In genomic region chr4:45513340-45513739, GRCm38 (mm10) we compare ENCODE assay signal across 8 mouse cellular contexts. TPM values are rescaled to one million over a fixed set of nuclear protein-coding genes. Genes with fewer than 3 reads are reported as not detected.
DNase-seq lines count a peak whose midpoint lies in the region; ATAC-seq and TF ChIP-seq lines count a peak whose summit lies in the region.

No protein-coding gene starts in this region.

- no peaks in the 10 kb centered on the region; the same call in none of the 2 replicates for H3K36me3 ChIP-seq in heart, adult 2 months (ENCODE audit: control insufficient read depth, insufficient read depth, low read length)
- no peaks in the 10 kb centered on the region for H3K36me3 ChIP-seq in midbrain, embryonic 10.5 days
- no peaks in the 10 kb centered on the region for H3K36me3 ChIP-seq in midbrain, embryonic 11.5 days (ENCODE audit: control insufficient read depth, insufficient read depth, low read length)
- no peaks in the 10 kb centered on the region for H3K36me3 ChIP-seq in limb, embryonic 15.5 days
- no peaks in the 10 kb centered on the region; the same call in 1 of the 2 replicates for H3K36me3 ChIP-seq in stomach, postnatal 0 days (ENCODE audit: control insufficient read depth, insufficient read depth, low read length)

- H3K27me3 ChIP-seq in heart, adult 2 months (ENCODE audit: control insufficient read depth, insufficient read depth, low read length) = no peaks in the 10 kb centered on the region
- H3K27me3 ChIP-seq in midbrain, embryonic 10.5 days (ENCODE audit: low read depth, poor library complexity, severe bottlenecking) = peaks cover 55% of the 10 kb centered on the region
- H3K27me3 ChIP-seq in midbrain, embryonic 11.5 days (ENCODE audit: control insufficient read depth, insufficient read depth, low read length) = 0 out of 2 replicates have a peak, but pooled peaks cover 3% of the 10 kb centered on the region
- H3K27me3 ChIP-seq in limb, embryonic 15.5 days = no peaks in the 10 kb centered on the region
- H3K27me3 ChIP-seq in stomach, postnatal 0 days (ENCODE audit: control insufficient read depth, insufficient read depth, low read length) = no peaks in the 10 kb centered on the region

- TF ChIP-seq CTCF in heart, adult 2 months (IDR thresholded peaks at IDR 0.05) = no peak
- TF ChIP-seq CTCF in stomach, postnatal 0 days (IDR thresholded peaks at IDR 0.05; ENCODE audit: low read depth) = no peak

- ATAC-seq in midbrain, embryonic 11.5 days (ENCODE audit: low FRiP score) = no peak; the same call in 1 of the 2 replicates
- no peak for ATAC-seq in limb, embryonic 15.5 days (ENCODE audit: insufficient number of reproducible peaks, low FRiP score, low TSS enrichment, low read depth)
- ATAC-seq in stomach, postnatal 0 days (ENCODE audit: low FRiP score, low TSS enrichment) = no peak

- intact Hi-C loops in heart, adult 2 months (cut with DNase I) = no loop called here

- no peak overlapping the region for H3K9ac ChIP-seq in heart, adult 2 months (ENCODE audit: low read depth, low read length)
- H3K9ac ChIP-seq in midbrain, embryonic 11.5 days (ENCODE audit: low read length) = no peak overlapping the region
- H3K9ac ChIP-seq in limb, embryonic 15.5 days = no peak overlapping the region
- H3K9ac ChIP-seq in stomach, postnatal 0 days (ENCODE audit: low read length) = no peak overlapping the region

- peaks cover 32% of the 10 kb centered on the region for H3K4me1 ChIP-seq in heart, adult 2 months (ENCODE audit: control insufficient read depth, insufficient read depth, low read length)
- H3K4me1 ChIP-seq in midbrain, embryonic 10.5 days = peaks cover 76% of the 10 kb centered on the region
- H3K4me1 ChIP-seq in midbrain, embryonic 11.5 days (ENCODE audit: control insufficient read depth, insufficient read depth, low read length) = peaks cover 20% of the 10 kb centered on the region
- peaks cover 74% of the 10 kb centered on the region for H3K4me1 ChIP-seq in limb, embryonic 15.5 days
- peaks cover 18% of the 10 kb centered on the region; the same call in 1 of the 2 replicates for H3K4me1 ChIP-seq in stomach, postnatal 0 days (replicated peaks; ENCODE audit: control insufficient read depth, insufficient read depth)

- H3K9me3 ChIP-seq in midbrain, embryonic 10.5 days (replicated peaks) = no peaks in the 10 kb centered on the region
- H3K9me3 ChIP-seq in midbrain, embryonic 11.5 days (ENCODE audit: control insufficient read depth, low read length) = no peaks in the 10 kb centered on the region
- no peaks in the 10 kb centered on the region for H3K9me3 ChIP-seq in limb, embryonic 15.5 days
- no peaks in the 10 kb centered on the region for H3K9me3 ChIP-seq in stomach, postnatal 0 days (ENCODE audit: control insufficient read depth, low read length)

- no peak for TF ChIP-seq POLR2A in heart, adult 2 months (IDR thresholded peaks at IDR 0.05; ENCODE audit: insufficient read depth, low read depth, low read length)

- H3K4me3 ChIP-seq in heart, adult 2 months = no peak overlapping the region; the same call in 1 of the 2 replicates
- peak overlapping the region; percentile 31; the same call in 1 of the 2 replicates for H3K4me3 ChIP-seq in midbrain, embryonic 10.5 days
- no peak overlapping the region for H3K4me3 ChIP-seq in midbrain, embryonic 11.5 days (ENCODE audit: low read depth, low read length)
- H3K4me3 ChIP-seq in limb, embryonic 15.5 days = no peak overlapping the region
- H3K4me3 ChIP-seq in stomach, postnatal 0 days (ENCODE audit: low read depth, low read length) = no peak overlapping the region

- peak overlapping the region; percentile 65; the same call in 1 of the 2 replicates for H3K27ac ChIP-seq in heart, adult 2 months
- peak overlapping the region; percentile 46; the same call in 1 of the 2 replicates for H3K27ac ChIP-seq in midbrain, embryonic 10.5 days (replicated peaks)
- H3K27ac ChIP-seq in midbrain, embryonic 11.5 days (ENCODE audit: low read depth, low read length) = no peak overlapping the region
- H3K27ac ChIP-seq in limb, embryonic 15.5 days = peak overlapping the region; percentile 60; the same call in 1 of the 2 replicates
- peak overlapping the region; percentile 73 for H3K27ac ChIP-seq in stomach, postnatal 0 days (replicated peaks)

- TF ChIP-seq EP300 in heart, adult 2 months (IDR thresholded peaks at IDR 0.05; ENCODE audit: insufficient read depth, low read depth, low read length) = no peak
- no peak for TF ChIP-seq EP300 in stomach, postnatal 0 days (optimal IDR thresholded peaks at IDR 0.05)

- DNase-seq in heart, adult 2 months = no peak
- no peak for DNase-seq in heart, postnatal 4 days
- DNase-seq in midbrain, embryonic 10.5 days (ENCODE audit: low spot score) = no peak
- DNase-seq in midbrain, embryonic 11.5 days (ENCODE audit: low spot score, missing footprints) = no peak
- DNase-seq in stomach, postnatal 0 days (ENCODE audit: low spot score) = no peak
- DNase-seq in yolk sac, embryonic 10.5 days (ENCODE audit: low spot score) = no peak
- DNase-seq in urinary bladder, adult 2 months (ENCODE audit: low spot score) = no peak

- 49% methylated on average over 2 of the region's 2 CpGs for WGBS in heart, adult 2 months
- 72% methylated on average over 2 of the region's 2 CpGs for WGBS in midbrain, embryonic 10.5 days
- WGBS in midbrain, embryonic 11.5 days = 62% methylated on average over 2 of the region's 2 CpGs
- WGBS in limb, embryonic 15.5 days = 63% methylated on average over 2 of the region's 2 CpGs
- 63% methylated on average over 2 of the region's 2 CpGs for WGBS in stomach, postnatal 0 days

- H3K79me2 ChIP-seq in heart, adult 2 months (replicated peaks; ENCODE audit: control insufficient read depth, insufficient read depth, low read length) = peaks cover 2% of the 10 kb centered on the region; the same call in 1 of the 2 replicates

- no peak overlapping the region; the same call in 1 of the 2 replicates for H3K4me2 ChIP-seq in midbrain, embryonic 11.5 days
- no peak overlapping the region for H3K4me2 ChIP-seq in limb, embryonic 15.5 days
- H3K4me2 ChIP-seq in stomach, postnatal 0 days (replicated peaks; ENCODE audit: low read depth) = peak overlapping the region; percentile 35

RNA-seq across cellular contexts. Expression of gene Shb, which starts 18.9 kb away (rescaled TPM):
- 10 to 100 TPM; 27.2 to 43.0 TPM for total RNA-seq in heart, adult 2 months (2021)
- 19.2 and 19.4 TPM in 2 replicates for polyA plus RNA-seq in heart, adult 2 months (2012; rRNA removed)
- total RNA-seq in heart, postnatal 4 days (2021) = 10 to 100 TPM; 69.3 to 70.9 TPM
- polyA plus RNA-seq in midbrain, embryonic 10.5 days (2016; fragmentation: Nextera tagmentation; extraction: Ambion mirVana) = 1.2 and 2.5 TPM in 2 replicates
- polyA plus RNA-seq in midbrain, embryonic 11.5 days (2014; fragmentation: Nextera tagmentation; extraction: Ambion mirVana) = 2.7 and 2.8 TPM in 2 replicates
- polyA plus RNA-seq in limb, embryonic 15.5 days (2015; fragmentation: Nextera tagmentation; extraction: Ambion mirVana) = 6.8 and 9.6 TPM in 2 replicates
- polyA plus RNA-seq in stomach, postnatal 0 days (2015; fragmentation: Nextera tagmentation; extraction: Ambion mirVana) = 5.5 and 6.9 TPM in 2 replicates
- 29.4 and 40.4 TPM in 2 replicates for polyA plus RNA-seq in urinary bladder, adult 2 months (2012; rRNA removed)
